Mouse (Mus musculus) left cerebral cortex, postnatal 36 days (tissue): ENCODE results near the gene Znhit6. TPM values are rescaled to one million over a fixed set of nuclear protein-coding genes. Genes with fewer than 3 reads are reported as not detected.

ENCODE experiments used
- DNase-seq, 2 experiments: peaks; one replicate each; pipeline ENCODE4 v3.0.0; 2021 to 2022; ENCODE audit warnings: low spot score in 2 of 2, mixed read lengths in 1 of 2
- intact Hi-C: fragments of 180-260 bp; cut with DNase I; formaldehyde crosslinking; loops from one replicate; pipeline ENCODE4 v1.15.1; 2025
- total RNA-seq, 2 experiments: library from RNA; stranded (reverse); gene quantifications; 2 replicates each; pipeline ENCODE4 v1.2.3; 2021

Znhit6 gene
- total RNA-seq, 2 experiments from 2014 or later, result 13.8 to 17.4 TPM

GRCm38 (mm10) chr3:145601345-145601744, 25.3 kb downstream of the Znhit6 start:
- intact Hi-C loops, result no loop called here
- no peak for DNase-seq

- no peak for DNase-seq
- intact Hi-C loops, result no loop called here
Measured at GRCm38 (mm10) chr3:145602410-145603206, 26.6 kb downstream of the Znhit6 start.

GRCm38 (mm10) chr3:145605437-145606123, 29.6 kb downstream of the Znhit6 start:
- no peak for DNase-seq
- intact Hi-C loops, result no loop called here

- intact Hi-C loops, result no loop called here
- DNase-seq, result no peak
Measured at GRCm38 (mm10) chr3:145608320-145608719, 32.3 kb downstream of the Znhit6 start.

GRCm38 (mm10) chr3:145612662-145613061, 36.7 kb downstream of the Znhit6 start:
- no peak for DNase-seq
- intact Hi-C loops, result no loop called here

GRCm38 (mm10) chr3:145613234-145613633, 37.2 kb downstream of the Znhit6 start:
- no peak for DNase-seq
- intact Hi-C loops, result no loop called here

GRCm38 (mm10) chr3:145614362-145615115, 38.5 kb downstream of the Znhit6 start:
- no peak for DNase-seq
- intact Hi-C loops, result no loop called here

GRCm38 (mm10) chr3:145618299-145618698, 42.3 kb downstream of the Znhit6 start:
- intact Hi-C loops, result no loop called here
- no peak for DNase-seq

GRCm38 (mm10) chr3:145619621-145620365, 43.8 kb downstream of the Znhit6 start:
- intact Hi-C loops, result no loop called here
- DNase-seq, result no peak

GRCm38 (mm10) chr3:145621209-145621608, 45.2 kb downstream of the Znhit6 start:
- intact Hi-C loops, result no loop called here
- DNase-seq, result no peak

- no peak for DNase-seq
- intact Hi-C loops, result no loop called here
Measured at GRCm38 (mm10) chr3:145623047-145623446, 47.0 kb downstream of the Znhit6 start.

- no peak for DNase-seq
- intact Hi-C loops, result no loop called here
Measured at GRCm38 (mm10) chr3:145624786-145625185, 48.8 kb downstream of the Znhit6 start.

- DNase-seq, result no peak
- intact Hi-C loops, result no loop called here
Measured at GRCm38 (mm10) chr3:145625546-145625945, 49.5 kb downstream of the Znhit6 start.

GRCm38 (mm10) chr3:145626063-145626462, 50.1 kb downstream of the Znhit6 start:
- DNase-seq, result no peak
- intact Hi-C loops, result no loop called here

GRCm38 (mm10) chr3:145627830-145628229, 51.8 kb downstream of the Znhit6 start:
- no peak for DNase-seq
- intact Hi-C loops, result no loop called here

- intact Hi-C loops, result no loop called here
- DNase-seq, result no peak
Measured at GRCm38 (mm10) chr3:145628643-145629042, 52.6 kb downstream of the Znhit6 start.

- intact Hi-C loops, result no loop called here
- no peak for DNase-seq
Measured at GRCm38 (mm10) chr3:145632888-145633287, 56.9 kb downstream of the Znhit6 start.

GRCm38 (mm10) chr3:145634002-145634710, 58.2 kb downstream of the Znhit6 start:
- intact Hi-C loops, result no loop called here

GRCm38 (mm10) chr3:145640170-145640569, 64.2 kb downstream of the Znhit6 start:
- intact Hi-C loops, result loop anchor here (10.0 kb wide), 1 partner anchor 265 kb away; no protein-coding TSS in a partner anchor
- DNase-seq, result no peak

More at GRCm38 (mm10) chr3:145634002-145634710, 58.2 kb downstream of the Znhit6 start:
- DNase-seq, result no peak
